Mouse (Mus musculus): Measurements from ENCODE around the gene Tcte1.

The Tcte1 gene

DNA sequence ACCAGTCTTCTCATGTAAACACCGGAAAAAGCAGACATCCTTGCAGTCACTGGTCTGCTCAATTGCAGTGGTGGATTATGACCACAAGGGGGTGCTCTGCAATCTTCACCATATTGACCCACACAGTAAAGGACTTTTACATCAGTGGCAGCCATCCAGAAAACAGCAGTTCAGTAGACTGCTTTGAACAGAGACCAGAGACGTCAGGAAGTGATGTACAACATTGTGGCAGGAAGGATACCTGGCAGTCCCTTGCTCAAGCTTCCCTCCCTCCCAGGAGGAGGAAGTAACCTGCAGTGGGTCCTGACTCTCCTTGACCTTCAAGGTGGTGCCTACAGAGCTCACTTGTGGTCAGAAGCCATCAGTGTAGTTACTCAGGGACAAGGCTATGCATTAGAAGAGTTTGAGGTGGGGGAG, 58.3 kb downstream of the Tcte1 start:
- no peak for ATAC-seq (ENCODE audit: insufficient number of reproducible peaks, low FRiP score, low TSS enrichment)

DNA sequence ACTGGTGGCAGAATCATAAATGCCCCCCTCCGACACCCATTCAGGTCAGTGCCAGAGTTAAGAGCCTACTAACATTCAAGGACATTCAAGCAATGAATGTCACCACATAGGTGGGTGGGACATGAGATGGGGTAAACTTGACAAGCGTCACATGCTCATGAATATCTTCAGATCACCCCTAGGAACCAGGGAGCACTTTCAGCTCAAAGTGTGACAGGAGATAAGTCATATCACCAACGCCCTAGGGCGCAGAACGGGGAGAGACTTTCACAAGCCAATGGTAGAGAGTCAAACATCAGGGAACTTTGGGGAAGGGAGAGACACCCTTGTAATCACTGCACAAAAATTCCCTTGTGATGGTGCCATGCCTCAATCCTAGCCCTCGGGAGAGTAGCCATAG, 59.0 kb downstream of the Tcte1 start:
- ATAC-seq (ENCODE audit: insufficient number of reproducible peaks, low FRiP score, low TSS enrichment) = no peak

DNA sequence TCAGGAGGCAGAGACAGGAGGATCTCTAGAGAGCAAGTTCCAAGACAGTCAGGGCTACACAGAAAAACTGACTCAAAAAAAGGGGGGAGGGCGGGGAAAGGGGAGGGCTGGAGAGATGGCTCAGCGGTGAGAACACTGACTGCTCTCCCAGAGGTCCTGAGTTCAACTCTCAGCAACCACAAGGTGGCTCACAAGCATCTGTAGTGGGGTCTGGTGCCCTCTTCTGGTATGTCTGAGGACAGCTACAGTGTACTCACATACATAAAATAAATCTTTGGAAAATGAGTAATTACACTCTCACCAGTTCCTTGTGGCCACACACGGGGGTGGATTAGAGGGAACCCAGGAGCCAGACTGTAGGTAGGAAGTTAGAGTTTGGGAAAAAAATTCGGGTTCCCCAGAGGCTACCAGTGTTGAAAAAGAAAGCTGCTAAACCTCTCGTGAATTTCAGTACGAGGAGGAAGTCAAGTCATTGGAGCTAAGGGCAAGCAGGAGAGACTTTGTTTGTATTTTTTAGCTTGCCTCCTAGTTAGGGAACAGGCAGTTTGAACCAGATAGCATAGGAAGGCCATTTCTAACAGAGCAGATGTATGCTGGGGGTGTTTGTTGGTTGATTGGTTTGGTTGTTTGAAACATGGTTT, 59.6 kb downstream of the Tcte1 start:
- ATAC-seq (ENCODE audit: insufficient number of reproducible peaks, low FRiP score, low TSS enrichment) = no peak

DNA sequence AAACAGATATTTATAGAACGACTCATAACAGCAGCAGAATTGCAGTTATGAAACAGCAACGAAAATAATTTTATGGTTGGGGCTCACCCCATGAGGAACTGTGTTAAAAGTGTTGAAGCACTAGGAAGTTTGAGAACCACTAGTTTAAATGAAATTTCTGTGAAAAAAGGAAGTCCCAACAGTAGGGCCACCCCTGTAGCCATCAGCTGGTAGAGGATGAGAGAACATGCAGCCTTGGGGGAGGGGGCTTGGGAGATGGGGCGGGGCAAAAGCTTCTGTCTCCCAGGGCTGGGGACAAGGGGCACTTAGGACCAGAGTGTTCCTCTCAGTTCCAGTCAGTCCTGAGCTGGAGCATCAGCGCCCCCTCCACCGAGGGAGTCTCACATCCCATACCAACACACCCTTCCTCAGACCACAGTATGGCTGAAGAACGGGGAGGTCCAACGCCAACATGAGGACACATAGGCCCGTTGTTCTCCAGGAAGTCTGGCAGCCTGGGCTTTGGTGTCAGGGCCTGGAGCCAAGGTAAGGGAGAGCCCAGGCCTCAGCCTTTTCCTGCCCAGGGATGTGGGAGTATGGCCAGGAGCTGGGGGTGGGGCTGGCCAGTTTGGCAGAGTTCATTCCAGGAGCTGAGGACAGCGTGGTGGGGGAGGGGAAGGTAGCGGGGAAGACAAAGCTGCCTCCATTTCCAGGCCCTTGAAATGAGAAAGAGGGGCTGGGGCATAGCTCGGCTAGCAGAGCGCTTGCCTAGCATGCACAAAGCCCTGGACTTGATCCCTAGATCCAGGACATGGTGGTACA, 61.1 kb downstream of the Tcte1 start:
- 0 out of 2 replicates have a peak, but pooled peaks have one; percentile 13 for ATAC-seq (ENCODE audit: insufficient number of reproducible peaks, low FRiP score, low TSS enrichment)

DNA sequence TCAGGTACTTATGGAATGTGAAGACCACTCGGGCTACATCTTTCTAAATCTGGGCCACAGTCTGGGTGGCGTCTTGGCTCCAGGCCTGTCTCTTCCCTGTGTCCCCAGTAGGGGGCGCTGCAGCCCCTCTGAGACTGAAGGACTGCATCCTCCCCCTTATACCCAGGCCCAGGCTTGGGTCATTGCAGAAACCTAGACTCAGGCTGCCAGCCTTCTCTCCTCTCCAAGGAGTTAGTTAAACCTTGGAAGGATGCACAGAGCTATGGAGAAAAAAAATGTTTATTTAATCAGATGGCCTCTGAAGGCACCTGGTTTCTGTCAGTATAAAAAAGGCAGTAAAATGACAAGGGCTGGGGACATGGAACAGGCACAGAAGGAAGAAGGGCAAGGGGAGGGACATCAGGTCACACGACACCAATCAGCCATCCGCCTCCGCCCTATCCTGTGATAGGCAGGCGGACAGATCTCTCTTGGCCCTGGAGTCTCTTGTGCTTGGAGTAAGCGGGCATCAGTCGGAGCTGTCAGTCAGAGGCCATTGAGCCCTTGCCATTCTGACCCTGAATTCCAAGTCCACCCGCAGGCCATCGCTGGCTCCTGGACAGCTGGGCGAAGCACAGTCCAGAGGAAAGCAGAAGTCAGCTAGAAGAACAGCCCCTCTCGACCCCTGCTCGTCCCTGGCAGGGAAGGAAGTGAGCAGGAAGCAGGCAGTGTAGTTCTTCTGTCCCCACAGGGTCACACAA, 61.9 kb downstream of the Tcte1 start:
- ATAC-seq (ENCODE audit: insufficient number of reproducible peaks, low FRiP score, low TSS enrichment) = 0 out of 2 replicates have a peak, but pooled peaks have one; percentile 43

DNA sequence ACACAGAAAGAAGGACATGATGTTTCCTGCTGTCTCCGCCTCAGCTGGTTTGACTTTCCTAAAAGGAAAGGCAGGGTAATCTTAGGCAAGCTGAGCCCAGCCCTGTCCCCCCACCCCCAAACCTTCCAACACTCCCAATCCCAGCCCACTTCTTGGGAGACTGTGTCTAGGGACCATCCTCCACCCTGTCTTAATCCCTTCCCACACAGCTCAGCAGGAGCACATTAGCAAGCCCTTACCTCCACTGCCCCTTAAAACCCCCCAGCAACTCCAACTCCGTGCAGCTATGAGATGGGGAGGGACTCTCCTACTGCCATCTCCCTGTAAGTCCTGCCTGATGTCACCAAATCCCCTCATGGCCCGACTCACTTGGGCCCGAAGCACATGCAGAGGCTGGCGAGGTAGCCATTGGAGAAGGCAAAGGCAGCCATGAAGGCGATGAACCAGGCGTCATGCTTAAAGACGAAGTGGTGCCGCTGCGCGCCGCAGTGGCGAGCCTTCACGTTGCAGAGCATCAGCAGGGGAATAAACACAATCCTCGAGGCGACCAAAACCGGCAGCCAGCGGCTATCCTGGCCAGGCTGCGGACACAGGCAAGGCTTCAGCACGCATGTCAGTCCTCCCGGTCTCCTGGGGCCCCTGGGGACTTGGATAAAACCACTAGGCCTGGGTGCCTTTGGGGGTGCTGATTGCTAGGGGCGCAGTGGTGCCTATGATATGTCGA, 62.7 kb downstream of the Tcte1 start:
- ATAC-seq (ENCODE audit: insufficient number of reproducible peaks, low FRiP score, low TSS enrichment) = no peak

DNA sequence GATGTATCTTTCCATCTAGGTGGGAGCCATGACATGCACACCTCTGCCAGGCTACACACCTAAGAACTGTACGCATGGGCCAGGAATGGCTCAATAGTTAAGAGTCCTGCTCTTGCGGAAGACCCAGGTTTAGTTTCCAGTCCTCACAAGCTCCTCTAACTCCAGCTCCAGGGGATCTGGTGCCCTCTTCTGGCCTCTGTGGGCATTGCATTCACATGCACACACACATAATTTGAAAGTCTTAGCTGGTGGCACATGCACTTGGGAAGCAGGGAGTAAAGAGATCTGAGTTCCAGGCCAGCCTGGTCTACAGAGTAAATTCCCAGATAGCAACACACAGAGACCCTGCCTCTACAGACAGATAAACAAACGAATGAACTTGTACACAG, 63.2 kb downstream of the Tcte1 start:
- ATAC-seq (ENCODE audit: insufficient number of reproducible peaks, low FRiP score, low TSS enrichment) = no peak

DNA sequence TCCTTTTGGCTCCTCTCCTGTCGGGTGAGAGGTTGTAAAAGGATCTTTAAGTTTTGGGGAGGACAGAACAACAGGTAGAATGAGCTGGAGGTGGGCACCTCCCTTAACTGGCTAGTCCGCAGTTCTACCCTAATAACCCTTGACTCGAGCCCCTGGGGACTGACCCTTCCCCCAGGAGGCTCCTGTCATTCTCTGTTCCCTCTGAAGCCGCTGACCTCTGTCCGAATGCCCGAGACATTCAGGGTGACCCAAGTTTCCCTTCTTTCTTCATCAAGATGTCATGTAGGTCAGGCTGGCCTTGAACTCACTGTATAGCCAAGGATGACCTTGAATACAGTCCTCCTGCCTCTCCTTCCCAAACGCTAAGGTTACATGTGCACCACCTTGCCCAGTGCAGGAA, 65.1 kb downstream of the Tcte1 start:
- no peak for ATAC-seq (ENCODE audit: insufficient number of reproducible peaks, low FRiP score, low TSS enrichment)

DNA sequence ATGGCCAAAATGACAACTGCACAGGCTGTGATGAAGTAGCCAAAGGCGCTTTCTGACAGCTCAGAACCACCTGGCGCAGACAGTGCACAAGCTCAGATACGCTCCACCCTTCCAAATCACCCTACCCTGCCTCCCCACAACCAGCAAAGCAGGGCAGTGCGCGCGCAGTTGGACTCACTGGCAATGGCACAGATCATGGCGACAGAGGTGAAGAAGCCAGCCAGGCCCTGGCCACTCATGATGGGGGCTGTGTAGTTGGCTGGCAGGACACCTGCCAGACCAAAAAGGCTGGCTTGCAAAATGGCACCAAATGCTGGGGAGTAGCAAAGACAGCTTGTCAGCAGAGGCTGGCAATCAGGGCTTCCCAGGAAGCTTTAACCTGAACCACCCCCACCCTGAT, 66.0 kb downstream of the Tcte1 start:
- no peak for ATAC-seq (ENCODE audit: insufficient number of reproducible peaks, low FRiP score, low TSS enrichment)

DNA sequence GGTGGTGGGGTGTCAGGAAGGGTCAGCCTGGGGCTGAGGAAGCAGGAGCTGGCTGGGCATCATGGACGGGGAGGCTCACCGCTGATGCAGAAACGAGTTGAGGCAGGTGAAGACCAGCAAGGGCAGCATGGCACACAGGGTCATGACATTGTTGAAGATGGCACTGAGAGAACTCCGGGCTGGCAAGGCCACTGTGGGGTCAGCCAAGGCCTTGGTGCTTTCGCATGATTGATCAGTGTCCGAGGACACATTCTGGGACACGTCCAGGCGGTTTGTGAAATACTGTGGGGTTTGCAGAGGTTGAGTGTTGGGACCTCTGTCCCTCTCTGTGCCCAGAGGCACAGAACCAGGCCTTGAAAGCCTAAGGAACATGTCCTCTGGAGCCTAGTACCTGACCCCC, 66.6 kb downstream of the Tcte1 start:
- ATAC-seq (ENCODE audit: insufficient number of reproducible peaks, low FRiP score, low TSS enrichment) = no peak

DNA sequence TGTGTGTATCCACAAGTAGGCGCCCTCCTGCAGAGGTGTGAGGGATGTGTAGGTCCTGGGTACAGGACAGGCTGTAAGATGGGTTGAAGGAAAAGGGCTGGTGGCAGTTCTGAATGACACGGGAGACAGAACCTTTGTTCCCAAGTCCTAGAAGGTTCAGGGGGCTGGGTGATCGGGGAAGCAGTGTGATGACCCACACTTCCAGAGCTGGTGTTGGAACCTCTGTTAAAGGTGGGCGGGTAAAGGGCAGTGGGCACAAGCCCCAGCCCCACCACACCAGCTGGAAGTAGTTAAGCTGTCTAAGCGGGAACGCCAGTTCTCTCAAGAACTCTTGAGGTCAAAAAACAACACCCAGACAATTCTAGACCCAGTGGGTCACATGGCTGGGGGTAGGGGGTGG, 67.2 kb downstream of the Tcte1 start:
- no peak for ATAC-seq (ENCODE audit: insufficient number of reproducible peaks, low FRiP score, low TSS enrichment)

DNA sequence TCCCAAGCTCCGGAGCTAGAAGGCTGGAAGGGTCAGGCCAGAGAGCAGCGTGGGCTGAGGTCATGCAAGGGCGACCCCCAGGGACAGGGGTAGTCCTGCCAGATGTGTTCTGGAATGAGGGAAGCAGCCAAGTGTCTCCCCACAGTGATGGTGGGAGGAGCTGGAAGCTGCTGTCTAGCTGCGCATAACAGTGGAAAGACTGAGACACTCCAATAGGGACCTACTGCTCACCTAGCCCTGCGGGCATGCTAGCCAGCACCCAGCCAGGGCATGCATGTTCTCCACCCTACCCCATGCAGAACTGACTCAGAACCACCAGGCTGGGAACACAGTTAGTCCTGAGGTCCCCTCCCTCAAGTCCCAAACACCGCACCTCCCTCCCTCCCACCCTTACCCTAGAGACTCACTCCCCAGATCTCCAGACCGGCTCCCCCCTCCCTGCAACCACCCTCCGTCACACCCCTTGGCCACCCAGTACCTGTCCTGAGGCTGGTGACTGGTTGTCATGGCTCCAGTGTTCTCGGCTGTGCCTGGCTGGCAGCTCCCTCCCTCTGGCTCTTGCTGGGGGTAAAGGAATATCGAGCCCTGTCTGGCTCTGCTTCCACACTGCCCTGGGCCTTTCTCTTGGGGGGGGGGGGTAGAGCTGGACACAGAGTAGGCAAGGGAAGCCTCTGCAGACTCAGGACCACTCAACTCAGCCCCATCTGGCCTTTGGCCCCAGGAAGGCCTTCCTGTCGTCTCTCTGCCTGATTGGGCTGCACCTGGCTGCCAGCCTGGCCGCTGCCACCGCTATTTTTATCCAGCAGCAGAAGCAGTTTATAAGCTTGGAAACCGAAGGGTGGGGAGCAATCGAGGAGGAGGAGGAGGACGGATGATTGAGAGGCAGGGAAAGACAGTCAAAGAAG, 68.7 kb downstream of the Tcte1 start:
- no peak for ATAC-seq (ENCODE audit: insufficient number of reproducible peaks, low FRiP score, low TSS enrichment)

Data from cerebellum, adult (tissue).